Mouse (Mus musculus): ENCODE measurements around the gene Gm45194. TPM values are rescaled to one million over a fixed set of nuclear protein-coding genes. Genes with fewer than 3 reads are reported as not detected.

The Gm45194 gene
- polyA plus RNA-seq (2012; rRNA removed), result not detected in 2 replicates

DNA sequence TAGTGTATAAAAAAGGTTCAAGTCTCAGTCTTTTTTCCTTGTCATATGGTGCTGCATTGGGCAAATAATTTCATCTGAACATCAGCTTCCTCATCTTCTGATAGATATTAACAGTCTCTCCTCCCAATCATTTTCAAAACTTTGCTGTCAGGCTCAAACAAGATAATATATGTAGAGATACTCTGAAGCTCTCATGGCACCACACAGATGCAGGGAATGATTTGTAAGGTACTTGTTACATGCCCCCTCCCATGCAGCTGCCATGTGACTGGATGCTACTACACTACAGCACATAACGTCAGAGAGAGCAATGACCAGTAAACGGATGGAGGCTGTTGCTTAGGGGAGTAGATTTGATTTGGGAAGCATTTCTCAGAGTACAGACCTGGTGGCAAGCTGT lies at the start of gene Gm45194:
Gm45194 (plus strand) TSS at position 301 of the 400 bp plus-strand sequence.

DNA sequence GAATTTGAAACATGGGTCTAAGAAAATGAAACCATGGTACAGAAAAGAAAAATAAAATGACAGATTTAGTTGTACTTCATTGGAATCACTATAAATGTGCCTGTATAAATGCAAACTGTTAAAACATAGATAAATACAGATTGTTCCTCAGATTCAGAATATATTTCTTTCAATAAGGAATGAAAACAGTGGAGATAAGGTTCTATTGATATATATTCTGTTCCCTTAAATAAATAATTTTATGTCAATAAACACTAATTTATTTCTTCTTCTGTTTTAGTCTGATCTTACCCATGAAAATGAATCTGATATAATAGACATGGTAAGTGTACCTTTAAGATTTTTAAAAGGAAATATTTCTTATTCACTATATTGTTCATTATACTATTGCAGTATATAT lies 119.5 kb downstream of the Gm45194 start, which contains the start of gene Tex16:
Tex16 (plus strand) TSS at position 301 of the 400 bp plus-strand sequence.

DNA sequence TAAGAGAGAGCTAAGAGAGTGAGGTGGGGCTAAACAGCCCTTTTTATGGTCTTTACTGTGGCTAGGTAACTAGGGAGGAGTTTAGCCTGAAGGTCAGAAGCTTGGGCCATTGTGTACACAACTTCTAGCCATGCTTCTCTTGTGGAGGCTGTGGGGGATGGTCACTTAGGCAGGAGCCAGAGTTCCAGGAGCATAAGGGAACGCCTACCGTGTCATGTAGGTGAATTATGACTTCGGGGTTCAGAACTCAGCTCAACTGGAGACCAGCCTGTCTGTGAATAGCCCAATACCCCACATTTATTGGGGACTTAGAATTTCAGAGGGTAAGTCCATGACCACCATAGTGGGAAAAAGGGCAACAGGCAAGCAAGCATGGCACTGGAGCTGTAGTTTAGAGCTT lies 347.6 kb downstream of the Gm45194 start, which contains the start of gene 4933403O08Rik:
4933403O08Rik (plus strand) TSS at position 301 of the 400 bp plus-strand sequence.

Other genes starting within 250 kb of the Gm45194 start
- 0.06 and 0.08 TPM in 2 replicates for gene Hdx, start 194.3 kb upstream of the Gm45194 start, polyA plus RNA-seq (2012; rRNA removed)
- under 0.01 and 0.01 TPM in 2 replicates for gene Tex16, start 119.6 kb downstream of the Gm45194 start, polyA plus RNA-seq (2012; rRNA removed)

Data from liver, embryonic 18 days (tissue).